Mouse (Mus musculus): ENCODE measurements around the gene Tet2.

The Tet2 gene

GRCm38 (mm10) chr3:133435141-133435773 lies 109.7 kb downstream of the Tet2 start:
- DNase-seq, result no peak

GRCm38 (mm10) chr3:133429394-133430173 lies 115.4 kb downstream of the Tet2 start:
- no peak for DNase-seq

GRCm38 (mm10) chr3:133428003-133428402 lies 116.9 kb downstream of the Tet2 start:
- no peak for DNase-seq

- no peak for DNase-seq
Measured at GRCm38 (mm10) chr3:133423073-133423472, 121.9 kb downstream of the Tet2 start.

DNA sequence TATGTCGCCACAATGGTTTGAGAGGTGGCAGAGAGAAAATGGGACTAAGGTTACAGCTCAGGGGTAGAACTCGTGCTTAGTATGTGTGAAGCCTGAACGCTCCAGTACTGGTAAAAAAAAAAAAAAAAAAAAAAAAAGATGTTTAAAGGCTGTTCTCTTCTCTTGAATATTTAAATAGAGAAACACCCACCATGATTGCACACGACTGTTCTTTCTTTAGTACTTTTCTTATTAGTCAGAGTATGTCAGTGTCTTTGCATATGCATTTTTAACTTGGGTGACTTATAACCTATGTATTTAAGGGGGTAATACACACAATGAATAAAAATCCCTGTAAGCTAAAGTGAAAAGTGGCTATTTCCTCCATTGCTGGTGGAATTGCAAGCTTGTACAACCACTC lies 130.2 kb downstream of the Tet2 start:
- DNase-seq, result no peak

Data from cerebellum, adult 11-12 months (tissue).